Mouse (Mus musculus) R1 (cell line): Measurements from ENCODE around the gene Boll.
A peak's percentile ranks its signal among the peaks of the same experiment; 100 is the strongest.
"Not testable (repeated sequence)": the region's sequence is repeated elsewhere in the genome, so short reads cannot be mapped to it uniquely, and the experiment has no call there.

Experiments used
- DNase-seq: peaks from one replicate; pipeline ENCODE4 v3.0.0-alpha.2; 2018; ENCODE audit warnings: low read depth, low spot score

Boll gene

GRCm38 (mm10) chr1:55363044-55363565, at the start of gene Boll:
Gene Boll, minus strand, starts transcription at chr1:55363469.
- DNase-seq, result peak; percentile 83

GRCm38 (mm10) chr1:55412569-55412968, 49.3 kb upstream of the Boll start:
- DNase-seq, result no peak

- no peak for DNase-seq
These were observed 47.8 kb upstream of the Boll start for GRCm38 (mm10) chr1:55411079-55411478.

- no peak for DNase-seq
These were observed 47.4 kb upstream of the Boll start for GRCm38 (mm10) chr1:55410670-55411069.

GRCm38 (mm10) chr1:55406531-55407375, 43.5 kb upstream of the Boll start:
- DNase-seq, result peak; percentile 24

GRCm38 (mm10) chr1:55406023-55406413, 42.7 kb upstream of the Boll start:
- DNase-seq, result no peak

- DNase-seq, result peak; percentile 94
These were observed 42.2 kb upstream of the Boll start, which contains the start of gene Plcl1 for GRCm38 (mm10) chr1:55405272-55406022. Gene Plcl1, plus strand, starts transcription at chr1:55405921.

GRCm38 (mm10) chr1:55404439-55404838, 41.2 kb upstream of the Boll start:
- DNase-seq, result peak; percentile 64

GRCm38 (mm10) chr1:55399891-55400290, 36.6 kb upstream of the Boll start:
- no peak for DNase-seq

- DNase-seq, result peak; percentile 87
These were observed 20.0 kb upstream of the Boll start for GRCm38 (mm10) chr1:55383114-55383773.

- DNase-seq, result no peak
These were observed 17.3 kb upstream of the Boll start for GRCm38 (mm10) chr1:55380527-55380926.

GRCm38 (mm10) chr1:55372626-55373025, 9.4 kb upstream of the Boll start:
- no peak for DNase-seq

GRCm38 (mm10) chr1:55363586-55363985, 317 bp upstream of the Boll start:
- peak; percentile 88 for DNase-seq

- peak; percentile 37 for DNase-seq
These were observed 635 bp downstream of the Boll start for GRCm38 (mm10) chr1:55362634-55363033.

GRCm38 (mm10) chr1:55351914-55352313, 11.4 kb downstream of the Boll start:
- peak; percentile 37 for DNase-seq

GRCm38 (mm10) chr1:55325496-55325895, 37.8 kb downstream of the Boll start:
- DNase-seq, result not testable (repeated sequence)

GRCm38 (mm10) chr1:55301077-55301476, 62.2 kb downstream of the Boll start:
- peak; percentile 12 for DNase-seq

GRCm38 (mm10) chr1:55279081-55279480, 84.2 kb downstream of the Boll start:
- peak; percentile 53 for DNase-seq

- no peak for DNase-seq
These were observed 97.8 kb downstream of the Boll start for GRCm38 (mm10) chr1:55265447-55265846.

- no peak for DNase-seq
These were observed 98.9 kb downstream of the Boll start for GRCm38 (mm10) chr1:55264385-55264784.

GRCm38 (mm10) chr1:55246374-55246773, 116.9 kb downstream of the Boll start:
- DNase-seq, result no peak

- peak; percentile 78 for DNase-seq
These were observed 124.0 kb downstream of the Boll start for GRCm38 (mm10) chr1:55239237-55239636.
